Mouse (Mus musculus): ENCODE results near the gene Olfr45. TPM values are rescaled to one million over a fixed set of nuclear protein-coding genes. Genes with fewer than 3 reads are reported as not detected.

Gene Olfr45
- not detected for polyA plus RNA-seq (2014; fragmentation: Illumina TruSeq; extraction: RNeasy Lipid Tissue Mini Kit (QIAGEN cat#74804); ENCODE audit: low read depth, low replicate concordance)

DNA sequence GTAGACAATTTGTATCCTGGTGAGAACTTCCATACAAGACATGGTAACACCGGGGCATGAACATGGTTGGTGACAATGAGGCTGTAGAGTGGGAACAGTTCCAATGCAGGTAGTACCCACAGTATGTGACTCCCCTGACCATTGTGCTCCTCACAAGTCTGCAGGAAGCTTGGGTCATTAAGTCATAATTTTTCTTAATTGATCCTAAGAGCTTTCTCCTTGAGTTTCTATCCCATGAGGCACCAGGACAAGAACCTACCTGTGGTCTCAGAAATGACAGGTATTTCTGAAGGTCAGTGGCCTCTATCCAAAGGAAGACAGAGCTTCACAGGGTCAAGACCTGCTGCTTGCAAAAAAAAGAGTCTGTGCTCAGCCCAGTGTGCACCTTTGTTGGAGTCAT is at the start of gene Olfr45:
Gene Olfr45, plus strand, starts transcription at position 301 of the 400 bp plus-strand sequence.

DNA sequence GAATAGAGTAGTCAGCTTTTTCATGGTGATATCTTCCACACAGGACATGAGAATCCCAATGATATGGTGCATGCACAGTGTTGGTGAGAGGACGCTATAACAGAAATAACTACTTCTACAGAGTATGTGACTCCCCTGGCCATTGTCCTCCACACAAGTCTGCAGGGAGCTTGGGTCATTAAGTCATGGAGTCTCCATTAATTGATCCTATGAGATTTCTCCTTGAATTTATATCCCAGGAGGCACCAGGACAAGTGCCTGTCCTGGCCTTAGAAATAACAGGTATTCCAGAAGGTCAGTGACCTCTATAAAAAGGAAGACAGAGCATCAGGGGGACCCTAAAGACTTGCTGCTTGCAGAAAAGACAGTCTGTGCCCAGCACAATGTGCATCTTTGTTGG is 35.6 kb upstream of the Olfr45 start, which contains the start of gene Olfr53:
Gene Olfr53, plus strand, starts transcription at position 301 of the 400 bp plus-strand sequence.

DNA sequence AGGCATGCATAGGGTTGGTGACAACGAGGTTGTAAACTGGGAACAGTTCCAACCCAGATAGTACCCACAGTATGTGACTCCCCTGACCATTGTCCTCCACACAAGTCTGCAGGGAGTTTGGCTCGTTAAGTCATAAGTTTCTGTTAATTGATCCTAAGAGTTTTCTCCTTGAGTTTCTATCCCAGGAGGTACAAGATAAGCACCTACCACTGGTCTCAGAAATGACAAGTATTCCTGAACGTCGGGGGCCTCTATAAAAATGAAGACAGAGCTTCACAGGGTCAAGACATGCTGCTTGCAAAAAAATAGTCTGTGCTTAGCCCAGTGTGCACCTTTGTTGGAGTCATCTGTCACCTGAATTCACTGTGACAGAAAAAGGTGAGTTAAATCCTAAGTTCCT is 22.1 kb upstream of the Olfr45 start, which contains the start of gene Olfr539:
Gene Olfr539, plus strand, starts transcription at position 301 of the 400 bp plus-strand sequence.

DNA sequence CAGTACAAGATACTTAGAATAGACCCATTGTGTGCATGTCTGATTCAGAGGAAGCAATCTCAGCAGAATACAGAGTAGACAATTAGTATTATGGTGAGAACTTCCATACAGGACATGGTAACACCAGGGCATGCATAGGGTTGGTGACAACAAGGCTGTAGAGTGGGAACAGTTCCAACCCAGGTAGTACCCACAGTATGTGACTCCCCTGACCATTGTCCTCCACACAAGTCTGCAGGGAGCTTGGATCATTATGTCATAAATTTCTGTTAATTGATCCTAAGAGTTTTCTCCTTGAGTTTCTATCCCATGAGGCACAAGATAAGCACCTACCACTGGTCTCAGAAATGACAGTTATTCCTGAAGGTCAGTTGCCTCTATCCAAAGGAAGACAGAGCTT is 15.2 kb downstream of the Olfr45 start, which contains the start of gene Olfr541:
Gene Olfr541, plus strand, starts transcription at position 301 of the 400 bp plus-strand sequence.

Other genes starting within 250 kb of the Olfr45 start
- gene Olfr533, start 218.6 kb upstream of the Olfr45 start, polyA plus RNA-seq (2014; fragmentation: Illumina TruSeq; extraction: RNeasy Lipid Tissue Mini Kit (QIAGEN cat#74804); ENCODE audit: low read depth, low replicate concordance): not detected
- not detected for gene Olfr535, start 197.7 kb upstream of the Olfr45 start, polyA plus RNA-seq (2014; fragmentation: Illumina TruSeq; extraction: RNeasy Lipid Tissue Mini Kit (QIAGEN cat#74804); ENCODE audit: low read depth, low replicate concordance)
- not detected for gene Olfr536, start 174.6 kb upstream of the Olfr45 start, polyA plus RNA-seq (2014; fragmentation: Illumina TruSeq; extraction: RNeasy Lipid Tissue Mini Kit (QIAGEN cat#74804); ENCODE audit: low read depth, low replicate concordance)
- not detected for gene Olfr538, start 114.1 kb upstream of the Olfr45 start, polyA plus RNA-seq (2014; fragmentation: Illumina TruSeq; extraction: RNeasy Lipid Tissue Mini Kit (QIAGEN cat#74804); ENCODE audit: low read depth, low replicate concordance)
- not detected for gene Olfr46, start 80.7 kb upstream of the Olfr45 start, polyA plus RNA-seq (2014; fragmentation: Illumina TruSeq; extraction: RNeasy Lipid Tissue Mini Kit (QIAGEN cat#74804); ENCODE audit: low read depth, low replicate concordance)
- gene Olfr61, start 53.0 kb upstream of the Olfr45 start, polyA plus RNA-seq (2014; fragmentation: Illumina TruSeq; extraction: RNeasy Lipid Tissue Mini Kit (QIAGEN cat#74804); ENCODE audit: low read depth, low replicate concordance): not detected
- not detected for gene Olfr53, start 35.5 kb upstream of the Olfr45 start, polyA plus RNA-seq (2014; fragmentation: Illumina TruSeq; extraction: RNeasy Lipid Tissue Mini Kit (QIAGEN cat#74804); ENCODE audit: low read depth, low replicate concordance)
- gene Olfr539, start 22.0 kb upstream of the Olfr45 start, polyA plus RNA-seq (2014; fragmentation: Illumina TruSeq; extraction: RNeasy Lipid Tissue Mini Kit (QIAGEN cat#74804); ENCODE audit: low read depth, low replicate concordance): not detected
- not detected for gene Olfr541, start 15.3 kb downstream of the Olfr45 start, polyA plus RNA-seq (2014; fragmentation: Illumina TruSeq; extraction: RNeasy Lipid Tissue Mini Kit (QIAGEN cat#74804); ENCODE audit: low read depth, low replicate concordance)
- gene Cyp2e1, start 81.8 kb downstream of the Olfr45 start, polyA plus RNA-seq (2014; fragmentation: Illumina TruSeq; extraction: RNeasy Lipid Tissue Mini Kit (QIAGEN cat#74804); ENCODE audit: low read depth, low replicate concordance): 135 TPM
- not detected for gene Syce1, start 105.9 kb downstream of the Olfr45 start, polyA plus RNA-seq (2014; fragmentation: Illumina TruSeq; extraction: RNeasy Lipid Tissue Mini Kit (QIAGEN cat#74804); ENCODE audit: low read depth, low replicate concordance)
- gene Zfp941, start 140.2 kb downstream of the Olfr45 start, polyA plus RNA-seq (2014; fragmentation: Illumina TruSeq; extraction: RNeasy Lipid Tissue Mini Kit (QIAGEN cat#74804); ENCODE audit: low read depth, low replicate concordance): 1.1 TPM
- 2.1 TPM for gene Urah, start 153.1 kb downstream of the Olfr45 start, polyA plus RNA-seq (2014; fragmentation: Illumina TruSeq; extraction: RNeasy Lipid Tissue Mini Kit (QIAGEN cat#74804); ENCODE audit: low read depth, low replicate concordance)
- gene Scgb1c1, start 163.6 kb downstream of the Olfr45 start, polyA plus RNA-seq (2014; fragmentation: Illumina TruSeq; extraction: RNeasy Lipid Tissue Mini Kit (QIAGEN cat#74804); ENCODE audit: low read depth, low replicate concordance): not detected
- not detected for gene Odf3, start 165.9 kb downstream of the Olfr45 start, polyA plus RNA-seq (2014; fragmentation: Illumina TruSeq; extraction: RNeasy Lipid Tissue Mini Kit (QIAGEN cat#74804); ENCODE audit: low read depth, low replicate concordance)
- not detected for gene Gm45785, start 174.4 kb downstream of the Olfr45 start, polyA plus RNA-seq (2014; fragmentation: Illumina TruSeq; extraction: RNeasy Lipid Tissue Mini Kit (QIAGEN cat#74804); ENCODE audit: low read depth, low replicate concordance)
- 4.2 TPM for gene Ric8a, start 175.0 kb downstream of the Olfr45 start, polyA plus RNA-seq (2014; fragmentation: Illumina TruSeq; extraction: RNeasy Lipid Tissue Mini Kit (QIAGEN cat#74804); ENCODE audit: low read depth, low replicate concordance)
- 3.2 TPM for gene Bet1l, start 175.6 kb downstream of the Olfr45 start, polyA plus RNA-seq (2014; fragmentation: Illumina TruSeq; extraction: RNeasy Lipid Tissue Mini Kit (QIAGEN cat#74804); ENCODE audit: low read depth, low replicate concordance)
- gene Psmd13, start 200.0 kb downstream of the Olfr45 start, polyA plus RNA-seq (2014; fragmentation: Illumina TruSeq; extraction: RNeasy Lipid Tissue Mini Kit (QIAGEN cat#74804); ENCODE audit: low read depth, low replicate concordance): 149 TPM
- gene Sirt3, start 200.4 kb downstream of the Olfr45 start, polyA plus RNA-seq (2014; fragmentation: Illumina TruSeq; extraction: RNeasy Lipid Tissue Mini Kit (QIAGEN cat#74804); ENCODE audit: low read depth, low replicate concordance): 4.8 TPM
- gene Cox8b, start 218.5 kb downstream of the Olfr45 start, polyA plus RNA-seq (2014; fragmentation: Illumina TruSeq; extraction: RNeasy Lipid Tissue Mini Kit (QIAGEN cat#74804); ENCODE audit: low read depth, low replicate concordance): not detected
- gene Nlrp6, start 239.0 kb downstream of the Olfr45 start, polyA plus RNA-seq (2014; fragmentation: Illumina TruSeq; extraction: RNeasy Lipid Tissue Mini Kit (QIAGEN cat#74804); ENCODE audit: low read depth, low replicate concordance): 5.4 TPM

Measured in kidney, adult 10 weeks (tissue).